Mouse (Mus musculus) retina, postnatal 7 days (tissue): ENCODE data around the gene Coq8a.

Experiments
- DNase-seq: peaks from one replicate; pipeline ENCODE4 v3.0.0-alpha.2; 2012; ENCODE audit warnings: low read depth, low spot score

Coq8a gene

DNA sequence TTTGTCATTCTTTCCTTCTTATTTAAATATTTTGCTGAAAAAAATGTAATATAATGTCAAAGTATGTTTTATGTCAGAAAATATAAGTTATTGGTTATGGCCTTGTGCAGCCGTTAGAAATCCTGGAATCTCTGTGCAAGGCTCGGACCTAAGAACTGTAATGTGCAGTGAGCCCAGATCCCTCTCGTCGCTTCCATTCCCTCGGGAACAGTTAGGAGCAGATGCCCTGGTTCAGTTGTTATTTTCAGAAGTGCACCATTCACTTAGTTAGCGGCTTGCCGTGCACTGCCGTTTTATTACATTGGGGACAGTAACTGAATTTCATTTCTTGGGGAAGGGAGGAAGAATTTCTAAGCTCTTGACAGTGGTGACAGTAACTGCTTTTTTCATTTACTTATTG is 81.2 kb downstream of the Coq8a start:
- DNase-seq = no peak

- no peak for DNase-seq
Observed at GRCm38 (mm10) chr1:180116525-180116924, 82.9 kb downstream of the Coq8a start.
